10 mouse cellular contexts compared by ENCODE assay signal in genomic region chr3:59257740-59258664, GRCm38 (mm10). TPM values are rescaled to one million over a fixed set of nuclear protein-coding genes. Genes with fewer than 3 reads are reported as not detected.
DNase-seq lines count a peak whose midpoint lies in the region; ATAC-seq and TF ChIP-seq lines count a peak whose summit lies in the region.
"Had no signal": no experiment of that assay in that cellular context is flagged by ENCODE, and none has a peak within 500 bp of the region (broad histone marks: within the 10 kb centered on the region; RNA-seq: fewer than 3 reads in every experiment).

No protein-coding gene starts in this region.

- ATAC-seq in embryonic facial prominence, embryonic 15.5 days (ENCODE audit: insufficient number of reproducible peaks, low FRiP score, low TSS enrichment, low read depth), result no peak; the same call in 1 of the 2 replicates
- ATAC-seq in erythroid progenitor cell, adult 5-6 weeks (replicated peaks; ENCODE audit: low FRiP score, poor library complexity, severe bottlenecking), result no peak
- ATAC-seq in megakaryocyte progenitor cell, adult 5-6 weeks (replicated peaks; ENCODE audit: poor library complexity), result no peak

- 0 out of 2 replicates have a peak overlapping the region, but pooled peaks have one; percentile 17 for H3K4me2 ChIP-seq in embryonic facial prominence, embryonic 15.5 days (replicated peaks)
- H3K4me2 ChIP-seq: lung, embryonic 15.5 days had no signal

- no peak for TF ChIP-seq CTCF in left cerebral cortex, adult 2 months (IDR thresholded peaks at IDR 0.05)

- intact Hi-C loops in left cerebral cortex, adult 2 months (cut with DNase I), result no loop called here

- H3K9me3 ChIP-seq in embryonic facial prominence, embryonic 15.5 days (replicated peaks), result no peaks in the 10 kb centered on the region
- H3K9me3 ChIP-seq: lung, embryonic 15.5 days had no signal

- peak; percentile 27 to 41 for DNase-seq in cerebellum, postnatal 25 days
- DNase-seq in cerebellum, adult 18-20 months, result no peak
- peak; percentile 83 for DNase-seq in A20 (ENCODE audit: low read depth, low spot score)
- peak; percentile 22 to 34 for DNase-seq in spleen, postnatal 14 days (ENCODE audit: low spot score in 2 of 2)
- DNase-seq in left cerebral cortex, adult 2 months (ENCODE audit: extremely low spot score in 1 of 2, low spot score in 2 of 2), result no peak
- DNase-seq: gastrocnemius, adult 2 months had no signal

- H3K27ac ChIP-seq in embryonic facial prominence, embryonic 15.5 days (replicated peaks), result no peak overlapping the region
- H3K27ac ChIP-seq in left cerebral cortex, adult 2 months, result no peak overlapping the region
- H3K27ac ChIP-seq: gastrocnemius, adult 2 months; lung, embryonic 15.5 days had no signal

- no peak overlapping the region for H3K9ac ChIP-seq in embryonic facial prominence, embryonic 15.5 days
- H3K9ac ChIP-seq: lung, embryonic 15.5 days had no signal

- no peak overlapping the region for H3K4me3 ChIP-seq in embryonic facial prominence, embryonic 15.5 days (replicated peaks)
- no peak overlapping the region for H3K4me3 ChIP-seq in left cerebral cortex, adult 2 months
- H3K4me3 ChIP-seq: gastrocnemius, adult 2 months; lung, embryonic 15.5 days had no signal

- H3K4me1 ChIP-seq in embryonic facial prominence, embryonic 15.5 days, result peaks cover 6% of the 10 kb centered on the region; the same call in 1 of the 2 replicates

- H3K27me3 ChIP-seq in embryonic facial prominence, embryonic 15.5 days, result no peaks in the 10 kb centered on the region
- H3K27me3 ChIP-seq: lung, embryonic 15.5 days had no signal

- WGBS in embryonic facial prominence, embryonic 15.5 days, result 50% methylated on average over 20 of the region's 20 CpGs

- H3K36me3 ChIP-seq in embryonic facial prominence, embryonic 15.5 days, result no peaks in the 10 kb centered on the region
- H3K36me3 ChIP-seq: lung, embryonic 15.5 days had no signal

RNA-seq across cellular contexts. Expression of gene P2ry12, which starts 4.7 kb away (rescaled TPM):
- 2.3 and 2.6 TPM in 2 replicates for polyA plus RNA-seq in embryonic facial prominence, embryonic 15.5 days (2015; fragmentation: Nextera tagmentation; extraction: Ambion mirVana)
- total RNA-seq in erythroid progenitor cell, adult 5-6 weeks (2015; ENCODE audit: low replicate concordance), result 2.1 and 5.0 TPM in 2 replicates
- not detected in 2 replicates for total RNA-seq in erythroid progenitor cell, adult 5-6 weeks (2017; ENCODE audit: low replicate concordance)
- total RNA-seq in left cerebral cortex, adult 2 months (2021), result 10 to 100 TPM; 34.1 to 35.0 TPM
- total RNA-seq in megakaryocyte progenitor cell, adult 5-6 weeks (2015), result 0.32 TPM in 1 of 2 replicates, not detected in the other
- total RNA-seq in megakaryocyte progenitor cell, adult 5-6 weeks (2017), result 0.17 TPM in 1 of 2 replicates, not detected in the other

RNA-seq across cellular contexts. Expression of gene P2ry13, which starts 47.3 kb away (rescaled TPM):
- 1.7 and 2.1 TPM in 2 replicates for polyA plus RNA-seq in embryonic facial prominence, embryonic 15.5 days (2015; fragmentation: Nextera tagmentation; extraction: Ambion mirVana)
- total RNA-seq in erythroid progenitor cell, adult 5-6 weeks (2015; ENCODE audit: low replicate concordance), result 1.3 and 4.3 TPM in 2 replicates
- total RNA-seq in erythroid progenitor cell, adult 5-6 weeks (2017; ENCODE audit: low replicate concordance), result 1.4 and 2.3 TPM in 2 replicates
- total RNA-seq in left cerebral cortex, adult 2 months (2021), result 1 to 10 TPM; 5.6 to 8.7 TPM
- total RNA-seq in megakaryocyte progenitor cell, adult 5-6 weeks (2015), result 0.95 and 1.6 TPM in 2 replicates
- 0.78 and 0.83 TPM in 2 replicates for total RNA-seq in megakaryocyte progenitor cell, adult 5-6 weeks (2017)

Comparison
In these comparisons a context has a peak if more than half of its experiments do, and no peak if none do; other contexts are left out.
1. DNase-seq: peak in cerebellum, postnatal 25 days (2 of 2), A20 (single experiment) and spleen, postnatal 14 days (2 of 2); none in cerebellum, adult 18-20 months (0 of 2) and left cerebral cortex, adult 2 months (0 of 2).
2. RNA of gene P2ry12, which starts 4.7 kb away (total RNA-seq): 34.1 to 35.0 TPM in left cerebral cortex, adult 2 months; 2.1 to 5.0 TPM in erythroid progenitor cell, adult 5-6 weeks and 0.17 to 0.32 TPM in megakaryocyte progenitor cell, adult 5-6 weeks; every median in the first group is over 4 times any median in the second.